Mouse (Mus musculus) myocyte (in vitro differentiated cells): Measurements from ENCODE around the gene Mcat. TPM values are rescaled to one million over a fixed set of nuclear protein-coding genes. Genes with fewer than 3 reads are reported as not detected.

Experiments
- H3K27me3 ChIP-seq: one replicate; pipeline ENCODE4 v1.6.1; 2011; ENCODE audit not compliant: control insufficient read depth, insufficient read depth, insufficient read length
- H3K36me3 ChIP-seq: one replicate; pipeline ENCODE4 v1.6.1; 2011; ENCODE audit not compliant: control insufficient read depth, insufficient read depth
- H3K4me2 ChIP-seq: one replicate; pipeline ENCODE4 v1.6.1; 2011; ENCODE audit warnings: low read depth, control low read depth
- H3K4me3 ChIP-seq: one replicate; pipeline ENCODE4 v1.5.1; 2011; ENCODE audit warnings: mild to moderate bottlenecking, control low read depth, moderate library complexity
- H3K79me2 ChIP-seq: one replicate; pipeline ENCODE4 v1.6.1; 2011; ENCODE audit not compliant: control insufficient read depth, insufficient read depth
- H3ac ChIP-seq: one replicate; pipeline ENCODE4 v1.6.1; 2011; ENCODE audit not compliant: control insufficient read depth, insufficient read length
- CEBPB ChIP-seq: IDR thresholded peaks from 2 replicates; pipeline ENCODE4 v1.6.1; 2011; ENCODE audit warnings: mild to moderate bottlenecking, moderate library complexity; ENCODE audit not compliant: poor library complexity, insufficient read depth, severe bottlenecking
- E2F4 ChIP-seq: IDR thresholded peaks from one replicate; pipeline ENCODE4 v1.6.1; 2011; ENCODE audit warnings: mild to moderate bottlenecking, control low read depth, moderate library complexity; ENCODE audit not compliant: insufficient read depth
- MAX ChIP-seq: IDR thresholded peaks from one replicate; pipeline ENCODE4 v1.6.1; 2011; ENCODE audit warnings: low read depth, mild to moderate bottlenecking, control low read depth
- MYOD1 ChIP-seq, 3 experiments: IDR thresholded peaks; one replicate each; pipeline ENCODE4 v1.6.1; 2011; ENCODE audit warnings: control low read depth in 2 of 3, low read depth in 2 of 3, mild to moderate bottlenecking in 2 of 3, moderate library complexity in 1 of 3; ENCODE audit not compliant: insufficient read length in 2 of 3, control insufficient read depth in 1 of 3
- MYOG ChIP-seq, 3 experiments: IDR thresholded peaks; one replicate each; pipeline ENCODE4 v1.6.1; 2011; ENCODE audit warnings: control low read depth in 2 of 3, low read depth in 2 of 3, mild to moderate bottlenecking in 2 of 3; ENCODE audit not compliant: insufficient read length in 2 of 3, control insufficient read depth in 1 of 3, insufficient read depth in 1 of 3
- POLR2A ChIP-seq: IDR thresholded peaks from one replicate; pipeline ENCODE4 v1.6.1; 2011; ENCODE audit warnings: low read depth, mild to moderate bottlenecking, control low read depth, moderate library complexity; ENCODE audit not compliant: insufficient read length
- POLR2AphosphoS2 ChIP-seq: IDR thresholded peaks from one replicate; pipeline ENCODE4 v1.6.1; 2011; ENCODE audit warnings: low read depth, control low read depth; ENCODE audit not compliant: insufficient read length
- REST ChIP-seq: IDR thresholded peaks from one replicate; pipeline ENCODE4 v1.6.1; 2011; ENCODE audit warnings: mild to moderate bottlenecking, control low read depth, moderate library complexity; ENCODE audit not compliant: insufficient read depth, insufficient read length
- SRF ChIP-seq: IDR thresholded peaks from one replicate; pipeline ENCODE4 v1.6.1; 2011; ENCODE audit warnings: low read depth; ENCODE audit not compliant: control insufficient read depth, insufficient read length
- TCF12 ChIP-seq: IDR thresholded peaks from one replicate; pipeline ENCODE4 v1.6.1; 2011; ENCODE audit warnings: mild to moderate bottlenecking, control low read depth; ENCODE audit not compliant: poor library complexity, insufficient read depth, severe bottlenecking
- TCF3 ChIP-seq: IDR thresholded peaks from one replicate; pipeline ENCODE4 v1.6.1; 2011; ENCODE audit warnings: low read depth, control low read depth; ENCODE audit not compliant: insufficient read length
- USF1 ChIP-seq: IDR thresholded peaks from one replicate; pipeline ENCODE4 v1.6.1; 2011; ENCODE audit warnings: low read depth, mild to moderate bottlenecking, control low read depth, moderate library complexity
- polyA plus RNA-seq: library from polyadenylated mRNA; unstranded; fragments of >200 nt; fragmentation: generic; extraction: Trizol; gene quantifications from one replicate; pipeline ENCODE4 v1.2.1, GENCODE M21; 2012; ENCODE audit warnings: missing spikeins

Gene Mcat
- polyA plus RNA-seq, 1 experiment = 55.9 TPM

GRCm38 (mm10) chr15:83566006-83566405, 2.4 kb upstream of the Mcat start:
- H3K79me2 ChIP-seq = peaks cover 60% of the 10 kb centered on the region
- H3K36me3 ChIP-seq = no peaks in the 10 kb centered on the region
- TF ChIP-seq TCF3 (no peak), REST (no peak), MYOD1 (IDR thresholded peaks at IDR 0.05; ENCODE audit: control insufficient read depth in 1 of 3, insufficient read length in 2 of 3, low read depth in 2 of 3) (peak in 1 of 3 experiments; percentile 8), MAX (no peak), CEBPB (no peak), SRF (no peak), POLR2A (peak; percentile 29), MYOG (IDR thresholded peaks at IDR 0.05; ENCODE audit: control insufficient read depth in 1 of 3, insufficient read depth in 1 of 3, insufficient read length in 2 of 3, low read depth in 2 of 3) (no peak), POLR2AphosphoS2 (no peak), E2F4 (no peak), TCF12 (no peak), USF1 (no peak)
- peak overlapping the region; percentile 96 for H3K4me3 ChIP-seq
- H3K27me3 ChIP-seq = no peaks in the 10 kb centered on the region
- H3ac ChIP-seq = no peak overlapping the region
- H3K4me2 ChIP-seq = peak overlapping the region; percentile 84

GRCm38 (mm10) chr15:83565434-83565833, 1.8 kb upstream of the Mcat start:
- peaks cover 56% of the 10 kb centered on the region for H3K79me2 ChIP-seq
- TF ChIP-seq POLR2AphosphoS2 (peak; percentile 41), POLR2A (peak; percentile 58), USF1 (no peak), REST (no peak), MYOG (IDR thresholded peaks at IDR 0.05; ENCODE audit: control insufficient read depth in 1 of 3, insufficient read depth in 1 of 3, insufficient read length in 2 of 3, low read depth in 2 of 3) (peak in 1 of 3 experiments; percentile 37), MYOD1 (IDR thresholded peaks at IDR 0.05; ENCODE audit: control insufficient read depth in 1 of 3, insufficient read length in 2 of 3, low read depth in 2 of 3) (peak in 1 of 3 experiments; percentile 44)
- H3K27me3 ChIP-seq = no peaks in the 10 kb centered on the region
- H3K4me3 ChIP-seq = peak overlapping the region; percentile 96
- peak overlapping the region; percentile 84 for H3K4me2 ChIP-seq
- H3K36me3 ChIP-seq = no peaks in the 10 kb centered on the region
- H3ac ChIP-seq = no peak overlapping the region

- Histone ChIP-seq H3K4me3 (peak overlapping the region; percentile 96), H3K79me2 (peaks cover 42% of the 10 kb centered on the region)
- TF ChIP-seq POLR2A = peak; percentile 36
- TF ChIP-seq SRF = peak; percentile 3
- TF ChIP-seq MYOG (IDR thresholded peaks at IDR 0.05; ENCODE audit: control insufficient read depth in 1 of 3, insufficient read depth in 1 of 3, insufficient read length in 2 of 3, low read depth in 2 of 3) = peak in 1 of 3 experiments; percentile 1
- no peak for TF ChIP-seq REST
- TF ChIP-seq POLR2AphosphoS2 = peak; percentile 57
- no peak for TF ChIP-seq E2F4
- TF ChIP-seq MYOD1 (IDR thresholded peaks at IDR 0.05; ENCODE audit: control insufficient read depth in 1 of 3, insufficient read length in 2 of 3, low read depth in 2 of 3) = peak in 2 of 3 experiments; percentile 10 to 14
Measured at GRCm38 (mm10) chr15:83563857-83564651, 467 bp upstream of the Mcat start.

GRCm38 (mm10) chr15:83562626-83563270, 839 bp downstream of the Mcat start:
- no peak for TF ChIP-seq CEBPB
- no peak for TF ChIP-seq MAX
- TF ChIP-seq POLR2A = peak; percentile 23

More at GRCm38 (mm10) chr15:83563857-83564651, 467 bp upstream of the Mcat start:
- peak overlapping the region; percentile 84 for H3K4me2 ChIP-seq
- no peaks in the 10 kb centered on the region for H3K36me3 ChIP-seq
- peak overlapping the region; percentile 58 for H3ac ChIP-seq
- no peaks in the 10 kb centered on the region for H3K27me3 ChIP-seq

GRCm38 (mm10) chr15:83560941-83561477, 2.6 kb downstream of the Mcat start:
- H3K4me3 ChIP-seq = no peak overlapping the region
- no peak overlapping the region for H3K4me2 ChIP-seq
- H3K36me3 ChIP-seq = no peaks in the 10 kb centered on the region
- H3ac ChIP-seq = no peak overlapping the region
- H3K79me2 ChIP-seq = peaks cover 12% of the 10 kb centered on the region
- no peaks in the 10 kb centered on the region for H3K27me3 ChIP-seq
- no peak for TF ChIP-seq REST
- no peak for TF ChIP-seq SRF
- no peak for TF ChIP-seq MYOG (IDR thresholded peaks at IDR 0.05; ENCODE audit: control insufficient read depth in 1 of 3, insufficient read depth in 1 of 3, insufficient read length in 2 of 3, low read depth in 2 of 3)
- TF ChIP-seq MYOD1 (IDR thresholded peaks at IDR 0.05; ENCODE audit: control insufficient read depth in 1 of 3, insufficient read length in 2 of 3, low read depth in 2 of 3) = no peak
- no peak for TF ChIP-seq USF1
- no peak for TF ChIP-seq TCF3
- TF ChIP-seq TCF12 = no peak
- no peak for TF ChIP-seq POLR2A
- TF ChIP-seq CEBPB = no peak
- no peak for TF ChIP-seq E2F4
- TF ChIP-seq POLR2AphosphoS2 = no peak
- no peak for TF ChIP-seq MAX

More at GRCm38 (mm10) chr15:83562626-83563270, 839 bp downstream of the Mcat start:
- Histone ChIP-seq H3K79me2 (peaks cover 29% of the 10 kb centered on the region), H3K4me3 (peak overlapping the region; percentile 96), H3ac (peak overlapping the region; percentile 58), H3K4me2 (peak overlapping the region; percentile 84), H3K36me3 (no peaks in the 10 kb centered on the region), H3K27me3 (no peaks in the 10 kb centered on the region)
